Mouse (Mus musculus) G1E-ER4 (cell line): Measurements from ENCODE around the gene Zmiz1. TPM values are rescaled to one million over a fixed set of nuclear protein-coding genes. Genes with fewer than 3 reads are reported as not detected.

Source experiments
- GATA1 ChIP-seq: IDR thresholded peaks from one replicate; pipeline ENCODE4 v1.8.0; 2012; ENCODE audit warnings: low read length, inconsistent platforms
- polyA plus RNA-seq: library from polyadenylated mRNA; stranded (reverse); fragments of >175 nt; gene quantifications from 2 replicates; pipeline ENCODE4 v1.2.3, GENCODE M21; 2012

Gene Zmiz1
- not detected in 2 replicates for polyA plus RNA-seq

- TF ChIP-seq GATA1 = no peak
These were observed at the start of gene Zmiz1 for GRCm38 (mm10) chr14:25459016-25459393. Gene Zmiz1, plus strand, starts transcription at chr14:25459185.

DNA sequence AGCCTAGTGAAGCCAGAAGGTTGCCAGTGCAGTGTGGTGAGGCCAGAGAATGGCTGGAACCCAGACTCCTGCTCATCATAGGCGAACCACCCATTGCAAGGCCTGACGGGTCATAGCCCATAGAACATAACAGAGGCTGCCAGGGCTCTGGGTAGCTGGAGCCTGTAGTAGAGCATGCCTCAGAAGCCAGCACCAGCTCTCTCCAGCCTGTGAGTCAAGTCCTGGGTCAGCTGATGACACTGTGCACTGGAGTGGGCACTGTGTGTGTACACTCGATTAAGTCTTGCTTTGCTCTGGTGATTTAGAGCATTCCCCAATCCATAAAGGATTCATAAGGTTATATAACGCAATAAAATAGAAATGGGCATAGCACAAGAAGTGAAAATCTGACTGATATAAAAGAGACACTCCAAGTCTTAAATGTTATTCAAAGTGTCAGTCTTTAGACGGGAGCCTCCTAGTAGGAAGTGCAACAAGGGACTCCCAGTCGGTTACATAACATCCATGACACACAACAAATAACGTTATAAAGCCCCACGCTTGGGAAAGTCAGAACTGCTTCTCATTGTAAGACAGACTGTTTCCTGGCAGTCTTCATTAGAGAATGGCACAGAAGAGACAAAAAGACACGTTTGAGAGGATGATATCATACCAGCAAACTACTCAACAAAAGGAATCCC is 47.0 kb upstream of the Zmiz1 start:
- no peak for TF ChIP-seq GATA1

GRCm38 (mm10) chr14:25412811-25413210 is 46.2 kb upstream of the Zmiz1 start:
- no peak for TF ChIP-seq GATA1

DNA sequence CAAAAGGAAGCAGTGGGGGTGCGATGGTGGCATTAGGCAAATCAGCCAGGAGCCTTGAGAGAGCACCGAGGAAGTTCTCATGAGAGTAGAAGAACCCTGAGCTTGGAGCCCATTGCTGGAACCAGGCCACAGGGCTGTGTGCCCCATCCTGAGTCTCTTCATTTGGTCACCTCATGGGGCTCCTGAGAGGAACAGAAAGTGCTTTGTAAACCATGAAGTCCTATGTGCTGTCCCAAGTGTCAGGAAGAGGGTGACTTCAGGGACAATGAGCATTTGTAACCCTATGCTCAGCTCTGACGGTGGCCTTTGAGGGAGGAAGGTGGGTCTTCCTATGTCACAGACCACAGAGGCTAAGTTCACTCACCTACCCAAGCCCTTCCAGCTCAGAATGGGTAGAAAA is 45.5 kb upstream of the Zmiz1 start:
- TF ChIP-seq GATA1 = no peak

DNA sequence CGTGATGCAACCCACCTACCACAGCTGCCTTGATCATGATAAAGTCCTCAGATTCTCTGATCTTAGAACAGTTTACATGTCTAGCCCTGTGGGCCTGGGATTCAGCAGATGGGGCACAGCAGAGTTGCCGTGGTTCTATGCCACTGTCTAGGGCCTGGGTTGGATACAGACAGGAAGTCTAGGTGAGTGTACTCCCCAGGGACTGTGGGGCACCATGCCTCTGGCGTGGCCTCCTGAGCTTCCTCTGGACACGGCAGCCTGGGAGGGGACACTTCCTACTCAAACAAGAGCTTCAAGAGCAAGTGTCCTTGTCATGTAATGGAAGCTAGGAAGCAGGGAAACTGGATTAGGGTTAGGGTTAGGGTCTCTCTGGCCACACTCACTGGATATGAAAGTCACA is 44.9 kb upstream of the Zmiz1 start:
- no peak for TF ChIP-seq GATA1

DNA sequence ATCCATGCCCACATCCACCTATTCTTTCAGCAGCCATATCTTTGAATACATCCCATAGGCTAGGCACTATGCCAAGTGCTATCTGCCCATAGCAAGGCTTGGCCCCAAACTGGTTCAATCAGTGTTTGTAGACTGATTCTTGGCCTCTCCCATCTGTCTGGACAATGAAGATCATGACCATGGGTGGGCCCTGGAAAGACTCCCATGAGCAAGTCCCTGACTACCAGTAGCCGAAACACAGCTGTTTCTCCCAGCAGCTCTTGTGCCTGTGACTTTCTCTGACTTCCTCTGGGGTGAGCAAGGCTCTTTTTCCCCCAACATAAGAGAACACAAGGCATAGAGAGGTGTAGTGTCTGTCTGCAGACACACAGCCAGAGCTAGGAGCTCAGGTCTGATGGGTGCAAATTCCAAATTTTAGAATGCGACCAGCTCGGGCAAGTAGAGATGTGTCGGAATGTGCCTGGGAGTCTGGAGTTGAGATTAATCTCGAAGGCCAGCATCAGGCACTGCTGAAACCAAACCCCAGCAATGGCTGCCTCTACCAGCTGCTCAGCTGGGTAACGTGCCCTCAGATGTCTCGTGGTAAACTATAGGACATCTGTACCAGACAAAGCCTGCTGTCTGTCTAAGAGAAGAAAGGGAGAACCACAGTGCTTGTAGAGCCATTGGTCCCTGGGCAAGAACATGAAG is 38.8 kb upstream of the Zmiz1 start:
- no peak for TF ChIP-seq GATA1

GRCm38 (mm10) chr14:25420987-25421386 is 38.0 kb upstream of the Zmiz1 start:
- no peak for TF ChIP-seq GATA1

GRCm38 (mm10) chr14:25421596-25422001 is 37.4 kb upstream of the Zmiz1 start:
- TF ChIP-seq GATA1 = no peak

GRCm38 (mm10) chr14:25422946-25423345 is 36.0 kb upstream of the Zmiz1 start:
- no peak for TF ChIP-seq GATA1

GRCm38 (mm10) chr14:25423721-25424443 is 35.1 kb upstream of the Zmiz1 start:
- TF ChIP-seq GATA1 = no peak

DNA sequence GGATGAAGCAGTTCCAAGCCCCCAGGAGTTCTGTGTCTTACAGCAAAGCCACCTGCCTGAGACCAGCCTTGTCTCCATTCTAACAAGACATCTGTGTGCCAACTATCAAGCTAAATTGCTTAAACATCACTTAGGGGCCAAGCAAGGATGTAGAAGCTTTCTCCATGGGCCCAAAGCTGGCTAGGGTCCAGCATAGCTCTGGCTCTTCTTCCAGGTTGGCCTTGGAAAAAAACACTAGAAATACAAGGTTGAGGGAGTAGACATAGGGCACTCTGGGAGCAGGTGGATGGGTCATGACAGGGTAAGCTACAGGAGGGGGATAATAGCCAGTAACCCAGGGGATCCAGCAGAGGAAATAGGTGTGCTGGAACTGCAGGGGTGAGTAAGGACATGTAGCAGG is 20.7 kb upstream of the Zmiz1 start:
- TF ChIP-seq GATA1 = no peak

GRCm38 (mm10) chr14:25440116-25440515 is 18.9 kb upstream of the Zmiz1 start:
- no peak for TF ChIP-seq GATA1

GRCm38 (mm10) chr14:25440777-25441176 is 18.2 kb upstream of the Zmiz1 start:
- TF ChIP-seq GATA1 = no peak

- TF ChIP-seq GATA1 = no peak
These were observed 17.5 kb upstream of the Zmiz1 start for GRCm38 (mm10) chr14:25441469-25441868.

GRCm38 (mm10) chr14:25442676-25443075 is 16.3 kb upstream of the Zmiz1 start:
- TF ChIP-seq GATA1 = no peak

DNA sequence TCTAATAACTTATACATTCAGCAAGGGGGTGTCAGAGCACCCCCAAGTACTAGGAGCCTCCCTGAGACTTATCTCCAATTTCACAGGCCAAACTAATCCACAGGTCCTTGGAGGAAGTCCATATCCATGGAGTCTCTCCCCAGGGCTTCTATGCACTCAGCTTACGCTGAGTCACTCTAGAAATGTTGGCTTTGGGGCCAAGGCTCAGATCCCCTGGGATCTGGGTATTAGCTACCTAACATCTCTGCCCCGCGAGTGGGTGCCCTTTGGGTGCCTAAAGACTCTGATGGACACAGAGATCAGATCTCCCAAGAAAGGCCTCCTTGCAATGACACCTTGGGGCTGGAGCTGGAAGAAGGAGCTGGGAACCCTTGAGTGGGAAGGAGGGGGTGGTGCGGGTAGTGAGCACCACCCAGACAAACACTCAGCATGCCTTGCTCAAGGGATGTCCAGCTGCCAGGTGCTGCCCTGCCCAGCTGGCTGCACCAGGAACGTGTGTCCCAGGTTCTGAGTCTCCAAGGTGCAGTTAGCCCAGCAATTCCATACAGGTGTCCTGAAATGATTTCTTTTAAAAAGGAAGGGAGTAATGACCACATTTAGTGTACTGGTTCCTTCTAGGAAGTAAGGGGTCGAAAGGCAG is 11.7 kb upstream of the Zmiz1 start:
- no peak for TF ChIP-seq GATA1
